Mouse (Mus musculus) CH12.LX (cell line): ENCODE measurements around the gene Rfx5. TPM values are rescaled to one million over a fixed set of nuclear protein-coding genes. Genes with fewer than 3 reads are reported as not detected.
A peak's percentile ranks its signal among the peaks of the same experiment; 100 is the strongest.

Experiments
- DNase-seq: peaks from one replicate; pipeline ENCODE4 v3.0.0-alpha.2; 2013; ENCODE audit errors: extremely low read depth
- H3K27ac ChIP-seq: 2 replicates; pipeline ENCODE4 v1.5.1; 2012; ENCODE audit warnings: low read depth, mild to moderate bottlenecking, control low read depth, moderate library complexity; ENCODE audit not compliant: insufficient read depth
- H3K27me3 ChIP-seq: replicated peaks from 2 replicates; pipeline ENCODE3; 2012; ENCODE audit warnings: inconsistent platforms
- H3K36me3 ChIP-seq, 2 experiments: replicated peaks in 1 of 2; 2 replicates each; pipeline versions ENCODE3 to v1.6.1; 2012; ENCODE audit warnings: inconsistent platforms in 1 of 2, low read length in 1 of 2, mild to moderate bottlenecking in 1 of 2, mixed read lengths in 1 of 2, moderate library complexity in 1 of 2; ENCODE audit not compliant: control insufficient read depth in 1 of 2, insufficient read depth in 1 of 2
- H3K4me1 ChIP-seq, 2 experiments: 2 replicates each; pipeline ENCODE4 v1.6.1; 2012; ENCODE audit warnings: inconsistent platforms in 1 of 2, moderate library complexity in 1 of 2; ENCODE audit not compliant: insufficient read depth in 2 of 2, control insufficient read depth in 1 of 2
- H3K4me2 ChIP-seq: 2 replicates; pipeline ENCODE4 v1.6.1; 2012; ENCODE audit warnings: low read depth, mild to moderate bottlenecking, control low read depth; ENCODE audit not compliant: poor library complexity, insufficient read depth, severe bottlenecking
- H3K4me3 ChIP-seq, 3 experiments: fragments of 150-350 bp in 1 of 3; sonication (generic) in 1 of 3; replicated peaks in 1 of 3; 2 replicates each; pipeline versions ENCODE3 to v1.5.1; 2011 to 2012; ENCODE audit warnings: low read depth in 2 of 3, low read length in 2 of 3, mild to moderate bottlenecking in 2 of 3, moderate library complexity in 2 of 3, control low read depth in 1 of 3, improper control_type of control experiment in 1 of 3, inconsistent platforms in 1 of 3, mixed read lengths in 1 of 3; ENCODE audit not compliant: poor library complexity in 1 of 3
- H3K79me2 ChIP-seq: replicated peaks from 2 replicates; pipeline ENCODE4 v1.6.1; 2012; ENCODE audit warnings: mild to moderate bottlenecking, moderate library complexity; ENCODE audit not compliant: control insufficient read depth, poor library complexity, insufficient read depth, severe bottlenecking; ENCODE audit errors: extremely low read depth
- H3K9ac ChIP-seq: 2 replicates; pipeline ENCODE4 v1.6.1; 2012; ENCODE audit warnings: low read depth, mild to moderate bottlenecking, control low read depth, moderate library complexity; ENCODE audit not compliant: insufficient read depth
- H3K9me3 ChIP-seq: replicated peaks from 2 replicates; pipeline ENCODE3; 2012; ENCODE audit warnings: low read length, inconsistent platforms, mixed read lengths
- CHD2 ChIP-seq: IDR thresholded peaks from 2 replicates; pipeline ENCODE4 v1.6.1; 2011; ENCODE audit warnings: low read length, improper control_type of control experiment
- CTCF ChIP-seq, 2 experiments: IDR thresholded peaks in 1 of 2; conservative IDR thresholded peaks in 1 of 2; 2 replicates each; pipeline ENCODE4 v1.5.1; 2011 to 2012; ENCODE audit warnings: low read depth in 2 of 2, low read length in 2 of 2, improper control_type of control experiment in 1 of 2, inconsistent platforms in 1 of 2, mild to moderate bottlenecking in 1 of 2, moderate library complexity in 1 of 2
- ELF1 ChIP-seq: IDR thresholded peaks from 2 replicates; pipeline ENCODE4 v1.6.1; 2014; ENCODE audit warnings: low read depth, mild to moderate bottlenecking, inconsistent platforms, low read length, improper control_type of control experiment
- EP300 ChIP-seq: IDR thresholded peaks from 2 replicates; pipeline ENCODE4 v1.6.1; 2011; ENCODE audit warnings: low read length, improper control_type of control experiment
- ETS1 ChIP-seq: conservative IDR thresholded peaks from 2 replicates; pipeline ENCODE4 v1.6.1; 2012; ENCODE audit warnings: low read depth, mild to moderate bottlenecking, inconsistent platforms, low read length, improper control_type of control experiment, moderate library complexity
- GABPA ChIP-seq: IDR thresholded peaks from 2 replicates; pipeline ENCODE4 v1.6.1; 2012; ENCODE audit warnings: low read depth, low read length, improper control_type of control experiment, inconsistent platforms; ENCODE audit not compliant: insufficient replicate concordance
- HCFC1 ChIP-seq: IDR thresholded peaks from 2 replicates; pipeline ENCODE4 v1.6.1; 2012; ENCODE audit warnings: low read depth, mild to moderate bottlenecking, inconsistent platforms, low read length, improper control_type of control experiment
- IRF4 ChIP-seq: IDR thresholded peaks from 2 replicates; pipeline ENCODE4 v1.6.1; 2014; ENCODE audit warnings: low read depth, mild to moderate bottlenecking, inconsistent platforms, low read length, improper control_type of control experiment
- MAFK ChIP-seq: IDR thresholded peaks from 2 replicates; pipeline ENCODE4 v1.6.1; 2011; ENCODE audit warnings: low read length, improper control_type of control experiment; ENCODE audit not compliant: insufficient replicate concordance
- MAX ChIP-seq: IDR thresholded peaks from 2 replicates; pipeline ENCODE4 v1.6.1; 2011; ENCODE audit warnings: low read length, improper control_type of control experiment
- MAZ ChIP-seq: IDR thresholded peaks from 2 replicates; pipeline ENCODE4 v1.6.1; 2012; ENCODE audit warnings: low read depth, mild to moderate bottlenecking, inconsistent platforms, low read length, improper control_type of control experiment, moderate library complexity
- MEF2A ChIP-seq: IDR thresholded peaks from 2 replicates; pipeline ENCODE4 v1.6.1; 2014; ENCODE audit warnings: low read depth, mild to moderate bottlenecking, inconsistent platforms, low read length, improper control_type of control experiment, borderline replicate concordance
- NRF1 ChIP-seq: IDR thresholded peaks from 2 replicates; pipeline ENCODE4 v1.6.1; 2014; ENCODE audit warnings: low read depth, mild to moderate bottlenecking, inconsistent platforms, low read length, improper control_type of control experiment, moderate library complexity
- PAX5 ChIP-seq: IDR thresholded peaks from 2 replicates; pipeline ENCODE4 v1.6.1; 2012; ENCODE audit warnings: low read length, inconsistent platforms, mixed read lengths
- RAD21 ChIP-seq: IDR thresholded peaks from 2 replicates; pipeline ENCODE4 v1.6.1; 2011; ENCODE audit warnings: low read depth, mild to moderate bottlenecking, low read length, improper control_type of control experiment, moderate library complexity
- RCOR1 ChIP-seq: conservative IDR thresholded peaks from 2 replicates; pipeline ENCODE4 v1.6.1; 2012; ENCODE audit warnings: low read depth, mild to moderate bottlenecking, inconsistent platforms, low read length, improper control_type of control experiment
- SIN3A ChIP-seq: IDR thresholded peaks from 2 replicates; pipeline ENCODE4 v1.6.1; 2012; ENCODE audit warnings: low read length, improper control_type of control experiment, inconsistent platforms
- SMC3 ChIP-seq: IDR thresholded peaks from 2 replicates; pipeline ENCODE4 v1.6.1; 2011; ENCODE audit warnings: low read depth, low read length, improper control_type of control experiment
- USF1 ChIP-seq: IDR thresholded peaks from 2 replicates; pipeline ENCODE4 v1.6.1; 2014; ENCODE audit warnings: low read depth, mild to moderate bottlenecking, inconsistent platforms, low read length, improper control_type of control experiment
- USF2 ChIP-seq: conservative IDR thresholded peaks from 2 replicates; pipeline ENCODE4 v1.6.1; 2011; ENCODE audit warnings: low read depth, low read length, improper control_type of control experiment
- ZC3H11A ChIP-seq: IDR thresholded peaks from 2 replicates; pipeline ENCODE4 v1.6.1; 2012; ENCODE audit warnings: low read depth, mild to moderate bottlenecking, inconsistent platforms, low read length, improper control_type of control experiment
- ZMIZ1 ChIP-seq: IDR thresholded peaks from 2 replicates; pipeline ENCODE4 v1.6.1; 2012; ENCODE audit warnings: low read depth, mild to moderate bottlenecking, inconsistent platforms, low read length, improper control_type of control experiment
- ZNF384 ChIP-seq: IDR thresholded peaks from 2 replicates; pipeline ENCODE4 v1.6.1; 2012; ENCODE audit warnings: low read depth, low read length, improper control_type of control experiment, inconsistent platforms
- dilution Hi-C: fragments of 300-500 bp; cut with MboI; formaldehyde crosslinking; loops from 2 replicates; pipeline ENCODE4 v1.14.3; 2020; ENCODE audit warnings: low sequenced_read_pairs; ENCODE audit not compliant: extremely low pct_unique_long_range_greater_than_20kb, extremely low pct_ligation_motif_present
- in situ Hi-C: fragments of 300-500 bp; cut with MboI; formaldehyde crosslinking; loops from 3 replicates; pipeline ENCODE4 v1.14.3; 2019; ENCODE audit warnings: low sequenced_read_pairs, low pct_ligation_motif_present, low pct_unique_long_range_greater_than_20kb, mixed read lengths
- polyA plus RNA-seq: library from polyadenylated mRNA; unstranded; fragments of >175 nt; gene quantifications from 2 replicates; pipeline ENCODE4 v1.2.1, GENCODE M21; 2012; ENCODE audit warnings: low read depth; ENCODE audit not compliant: insufficient read length
- total RNA-seq, 2 experiments: library from RNA; depleted of rRNA; stranded (reverse); fragments of 300-350 nt in 1 of 2; fragments of >200 nt in 1 of 2; gene quantifications; 2 replicates each; pipeline ENCODE4 v1.2.3; 2012 to 2014

Rfx5 gene
- total and polyA plus RNA-seq, 3 experiments: 11.4 to 22.0 (median 15.4) TPM

GRCm38 (mm10) chr3:95002569-95002968 lies 48.7 kb downstream of the Rfx5 start:
- Histone ChIP-seq H3K79me2 (no peaks in the 10 kb centered on the region), H3K27me3 (no peaks in the 10 kb centered on the region), H3K4me3 (no peak overlapping the region), H3K4me2 (no peak overlapping the region), H3K4me1 (peaks cover 4 to 27% of the 10 kb centered on the region in 2 experiments), H3K9ac (no peak overlapping the region), H3K9me3 (no peaks in the 10 kb centered on the region), H3K36me3 (peaks cover 62 to 92% of the 10 kb centered on the region in 2 experiments), H3K27ac (no peak overlapping the region)
- in situ Hi-C loops: no loop called here
- dilution Hi-C loops: no loop called here
- DNase-seq: no peak
- no peak for TF ChIP-seq ETS1
- TF ChIP-seq IRF4: no peak
- no peak for TF ChIP-seq USF2
- no peak for TF ChIP-seq RAD21
- TF ChIP-seq MAX: no peak
- no peak for TF ChIP-seq MAFK
- no peak for TF ChIP-seq RCOR1
- TF ChIP-seq SMC3: no peak
- TF ChIP-seq MEF2A: no peak
- no peak for TF ChIP-seq ELF1
- TF ChIP-seq ZMIZ1: no peak
- no peak for TF ChIP-seq CHD2
- no peak for TF ChIP-seq GABPA
- TF ChIP-seq USF1: no peak
- no peak for TF ChIP-seq EP300
- TF ChIP-seq CTCF (conservative IDR thresholded peaks at IDR 0.05 in 1 of 2, IDR thresholded peaks at IDR 0.05 in 1 of 2; ENCODE audit: low read depth in 2 of 2, low read length in 2 of 2): no peak
- TF ChIP-seq SIN3A: no peak
- TF ChIP-seq NRF1: no peak
- no peak for TF ChIP-seq PAX5
- TF ChIP-seq HCFC1: no peak

- in situ Hi-C loops: no loop called here
- peaks cover 11 to 34% of the 10 kb centered on the region in 2 experiments for H3K4me1 ChIP-seq
- no peak overlapping the region for H3K4me2 ChIP-seq
- TF ChIP-seq EP300 (no peak), MAFK (no peak), USF1 (no peak), SMC3 (no peak), ZC3H11A (no peak), ZNF384 (peak; percentile 55), MAZ (no peak)
- TF ChIP-seq, all 38 proteins: peak for 1
- no peak for DNase-seq
- Histone ChIP-seq H3K27me3 (no peaks in the 10 kb centered on the region), H3K9me3 (no peaks in the 10 kb centered on the region), H3K9ac (no peak overlapping the region), H3K27ac (no peak overlapping the region), H3K4me3 (no peak overlapping the region), H3K36me3 (peaks cover 62 to 92% of the 10 kb centered on the region in 2 experiments), H3K79me2 (no peaks in the 10 kb centered on the region)
- dilution Hi-C loops: no loop called here
These were observed 49.4 kb downstream of the Rfx5 start for GRCm38 (mm10) chr3:95003273-95003672.
